Mouse (Mus musculus) spleen, adult 12 weeks (tissue): Measurements from ENCODE around the gene Naglu.
"Not testable (repeated sequence)": the region's sequence is repeated elsewhere in the genome, so short reads cannot be mapped to it uniquely, and the experiment has no call there.

ENCODE experiments used
- DNase-seq: peaks from one replicate; pipeline ENCODE4 v3.0.0; 2022; ENCODE audit warnings: low spot score

The Naglu gene

GRCm38 (mm10) chr11:101124494-101124893 lies 54.7 kb downstream of the Naglu start:
- DNase-seq: not testable (repeated sequence)

- DNase-seq: not testable (repeated sequence)
These were observed 55.2 kb downstream of the Naglu start for GRCm38 (mm10) chr11:101125008-101125407.

GRCm38 (mm10) chr11:101127075-101127474 lies 57.3 kb downstream of the Naglu start:
- no peak for DNase-seq
